Mouse (Mus musculus) layer of hippocampus, postnatal 14 days (tissue): Measurements from ENCODE around the gene Olfr548-ps1. TPM values are rescaled to one million over a fixed set of nuclear protein-coding genes. Genes with fewer than 3 reads are reported as not detected.
"Not testable (repeated sequence)": the region's sequence is repeated elsewhere in the genome, so short reads cannot be mapped to it uniquely, and the experiment has no call there.

Source experiments
- DNase-seq, 2 experiments: peaks; one replicate each; pipeline ENCODE4 v3.0.0; 2021 to 2022; ENCODE audit warnings: low spot score in 2 of 2, mixed read lengths in 1 of 2
- long read RNA-seq, 2 experiments: library from polyadenylated mRNA; stranded (forward); transcript quantifications; one replicate each; pipeline ENCODE4 v2.0.0; 2021
- total RNA-seq, 2 experiments: library from RNA; stranded (reverse); gene quantifications; 2 replicates each; pipeline ENCODE4 v1.2.3; 2021

Gene Olfr548-ps1
- total RNA-seq: not detected
- long read RNA-seq, experiment 1: 0 reads
- long read RNA-seq, experiment 2: 0 reads

DNA sequence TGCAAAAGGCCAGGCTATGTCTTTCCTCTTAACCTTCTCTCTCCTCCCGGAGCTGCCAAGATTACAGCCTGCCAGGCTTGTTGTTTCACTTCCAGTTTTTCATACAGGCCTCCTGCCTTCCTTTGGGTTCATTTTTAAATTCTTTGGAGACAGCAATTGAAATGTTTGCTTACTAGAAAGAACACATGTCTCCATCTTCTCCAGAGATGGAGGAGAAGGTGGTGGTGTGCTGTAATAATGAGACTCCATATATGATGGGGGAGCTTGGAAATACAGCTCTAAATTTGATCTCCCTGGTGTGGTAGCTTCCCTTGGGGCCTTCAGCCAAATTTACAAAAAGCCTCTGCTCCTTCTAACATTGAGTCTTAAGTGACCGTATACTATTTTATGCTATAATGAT lies at the start of gene Olfr548-ps1:
Gene Olfr548-ps1, plus strand, starts transcription at position 301 of the 400 bp plus-strand sequence.
- no peak for DNase-seq

DNA sequence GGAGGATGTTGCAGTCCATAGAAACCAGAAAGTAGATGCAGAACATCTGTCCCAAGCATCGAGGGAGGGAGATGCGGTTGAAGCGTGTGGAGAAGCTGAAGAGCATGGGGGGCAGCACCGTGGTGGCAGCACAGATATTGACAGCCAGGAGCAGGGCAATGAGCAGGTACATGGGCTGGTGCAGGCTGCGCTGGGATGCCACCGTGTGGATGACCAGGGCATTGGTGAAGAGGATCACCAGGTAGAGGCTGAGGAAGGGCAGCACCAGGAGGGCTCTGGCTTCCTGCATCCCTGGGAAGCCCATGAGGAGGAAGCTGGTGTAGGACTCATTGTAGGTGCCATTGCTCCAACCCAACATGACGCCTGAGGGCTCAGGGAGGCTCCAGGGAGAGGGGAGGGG lies 46.3 kb upstream of the Olfr548-ps1 start:
- DNase-seq: not testable (repeated sequence)

DNA sequence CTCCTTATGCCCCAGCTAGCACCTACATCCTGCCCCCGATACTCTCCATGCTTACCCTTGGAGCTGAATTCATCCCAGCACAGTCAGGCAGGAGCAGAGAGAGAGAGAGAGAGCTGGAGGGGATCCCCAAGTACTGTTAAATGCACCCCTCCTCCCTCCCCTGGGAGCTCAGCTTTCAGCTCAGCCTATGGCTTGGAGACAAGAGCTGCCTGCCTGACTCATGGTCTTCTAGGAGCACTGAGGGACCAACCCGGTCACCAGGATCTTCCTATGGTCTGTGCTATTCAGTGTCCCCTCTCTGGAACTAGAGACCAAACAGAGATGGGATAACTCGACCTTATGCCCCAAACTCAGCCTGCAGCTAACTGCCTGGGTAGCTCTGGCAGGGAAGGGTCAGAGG lies 41.2 kb upstream of the Olfr548-ps1 start, which contains the start of gene Olfr545:
Gene Olfr545, minus strand, starts transcription at position 101 of the 400 bp plus-strand sequence.
- no peak for DNase-seq

DNA sequence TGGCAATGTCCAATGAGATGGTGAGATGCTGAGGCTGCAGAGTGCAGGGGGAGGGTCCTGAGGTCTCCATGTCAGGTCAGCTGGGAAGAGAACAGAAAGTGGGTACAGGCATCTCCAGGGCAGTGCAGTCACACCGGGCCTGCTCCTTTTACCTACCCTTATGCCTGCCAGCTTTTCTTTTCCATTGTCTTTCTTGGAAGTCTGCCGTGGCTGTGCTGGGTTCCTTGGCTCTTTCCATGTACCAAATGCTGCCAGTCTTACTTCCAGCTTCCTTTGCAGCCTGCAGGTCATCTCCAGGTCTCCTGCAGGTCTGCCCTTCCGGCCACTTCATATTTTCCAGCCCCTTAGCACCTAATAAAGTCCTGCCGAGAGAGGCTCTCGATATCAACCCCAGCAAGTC lies 38.7 kb upstream of the Olfr548-ps1 start:
- no peak for DNase-seq

DNA sequence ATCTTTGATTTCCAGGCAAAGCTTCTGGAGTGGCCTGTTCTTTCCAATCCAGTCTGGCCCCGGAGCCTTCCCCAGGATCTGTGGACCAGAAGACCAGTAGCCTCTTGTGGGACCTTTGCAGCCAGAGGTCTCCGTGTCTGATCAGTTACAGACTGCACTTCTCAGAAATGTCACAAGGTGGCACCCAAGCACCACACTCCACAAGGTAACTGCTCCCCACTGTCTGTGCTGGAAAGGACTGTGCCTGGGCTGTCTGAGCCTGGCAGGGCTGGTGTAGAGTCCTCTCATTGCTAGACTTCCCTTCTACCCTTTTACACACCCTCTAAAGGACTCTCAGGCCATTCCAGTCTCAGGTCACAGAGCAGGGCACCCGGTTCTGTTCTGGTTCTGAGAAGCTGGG lies 33.8 kb upstream of the Olfr548-ps1 start:
- DNase-seq: peak; percentile 81 to 84

DNA sequence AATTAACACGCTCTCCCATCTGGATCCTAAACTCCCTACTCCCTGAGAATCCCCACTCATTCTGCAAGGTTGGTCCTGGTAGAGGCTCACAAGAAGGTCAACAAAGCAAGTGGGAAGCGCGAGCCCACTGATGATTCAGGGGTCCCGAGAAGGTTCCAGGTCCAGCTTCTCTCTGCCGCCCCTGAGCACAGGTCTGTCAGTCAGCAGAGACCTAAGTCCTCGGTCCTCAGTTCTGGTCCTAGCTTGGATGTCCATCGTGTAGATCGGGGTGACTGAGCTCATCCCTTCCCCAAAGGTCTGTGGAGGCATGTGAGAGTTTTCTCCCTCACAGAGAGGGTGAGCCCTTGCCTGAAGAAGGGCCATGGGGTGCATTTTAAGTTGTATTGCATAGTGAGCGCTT lies 32.6 kb upstream of the Olfr548-ps1 start:
- no peak for DNase-seq

DNA sequence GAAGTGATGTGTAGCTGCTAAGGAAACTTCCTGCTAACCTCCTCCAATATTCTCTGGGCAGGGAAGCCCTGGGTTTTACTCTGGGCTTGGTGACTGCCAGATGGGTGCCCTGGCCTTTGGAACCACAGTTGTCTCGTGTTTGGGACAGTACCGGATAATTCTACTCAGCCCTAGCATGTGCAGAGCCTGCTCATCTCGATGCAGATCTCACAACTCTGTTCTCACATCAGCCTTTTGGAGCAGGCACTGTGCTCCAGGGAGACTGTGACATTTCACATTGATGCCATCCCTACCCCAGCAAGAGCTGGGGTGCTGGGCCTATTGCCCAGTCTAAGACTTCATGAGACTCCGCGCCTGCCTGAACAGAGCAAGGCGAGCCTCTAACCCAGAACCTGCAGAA lies 32.0 kb upstream of the Olfr548-ps1 start:
- no peak for DNase-seq

DNA sequence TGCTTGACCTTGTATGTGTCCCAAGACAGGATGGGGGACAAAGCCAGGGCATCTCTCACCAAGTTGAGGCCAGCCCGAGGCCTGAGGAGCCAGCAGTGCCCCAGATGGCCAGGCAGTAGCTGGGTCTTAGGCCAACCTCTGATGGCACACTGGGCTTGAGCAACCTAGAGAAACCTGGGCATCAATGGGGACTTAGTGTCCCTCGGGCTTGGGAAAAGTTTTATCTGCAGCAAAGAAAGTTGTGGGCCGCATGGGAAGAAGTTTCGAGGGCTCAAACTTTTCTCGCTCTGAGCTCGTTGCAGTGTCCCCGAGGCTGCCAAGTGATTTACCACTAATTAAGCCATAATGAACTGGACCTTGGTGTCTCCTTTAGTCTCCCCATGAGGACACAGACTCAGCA lies 31.0 kb upstream of the Olfr548-ps1 start:
- no peak for DNase-seq

DNA sequence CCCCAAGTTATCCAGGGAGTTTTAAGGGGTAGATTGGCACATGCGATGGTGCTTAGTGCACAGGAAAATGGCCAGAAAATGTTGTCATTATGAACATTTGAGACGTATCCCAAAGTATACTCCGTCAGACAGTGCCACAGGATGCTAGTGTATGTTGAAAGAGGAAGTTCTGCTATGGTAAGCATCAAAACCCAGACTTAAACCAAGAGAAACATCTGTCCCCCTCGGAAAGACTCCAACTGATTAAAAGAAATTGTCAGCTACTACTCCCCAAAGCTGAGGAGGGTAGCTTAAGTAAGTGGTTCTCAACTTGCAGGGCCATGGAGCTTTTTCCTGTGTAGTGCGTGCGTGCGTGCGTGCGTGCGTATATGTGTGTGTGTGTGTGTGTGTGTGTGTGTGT lies 28.8 kb upstream of the Olfr548-ps1 start:
- no peak for DNase-seq

DNA sequence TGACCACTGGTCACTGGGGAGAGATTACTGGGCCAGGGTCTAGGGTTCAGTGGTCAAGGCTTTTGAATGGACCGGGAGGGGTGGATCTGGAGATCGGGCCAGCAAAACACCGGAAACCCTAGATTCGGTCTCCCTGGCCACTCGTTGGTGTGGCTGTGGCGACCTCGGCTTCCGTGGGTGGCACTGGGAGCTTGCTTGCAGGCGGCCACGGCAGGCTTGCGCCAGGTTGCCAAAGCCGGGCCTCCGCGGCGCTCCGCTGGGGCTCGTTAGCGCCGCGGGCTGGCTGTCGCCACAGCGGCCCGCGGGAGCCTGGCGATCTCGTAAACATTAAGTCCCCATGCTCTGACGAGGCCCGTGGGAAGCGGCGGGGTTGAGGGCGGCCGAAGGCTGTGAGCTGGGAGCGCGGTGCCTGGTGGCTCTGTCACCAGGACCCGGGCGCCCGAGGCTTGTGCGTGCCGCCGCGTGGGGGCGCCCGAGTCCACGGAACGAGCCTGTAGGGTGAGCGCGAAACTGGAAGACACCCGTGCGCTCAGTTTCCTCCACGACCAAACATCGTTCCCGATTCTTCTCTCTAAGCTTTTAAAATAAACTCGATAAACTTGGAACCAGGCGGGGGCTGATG lies 27.8 kb upstream of the Olfr548-ps1 start:
- peak; percentile 84 to 85 for DNase-seq

DNA sequence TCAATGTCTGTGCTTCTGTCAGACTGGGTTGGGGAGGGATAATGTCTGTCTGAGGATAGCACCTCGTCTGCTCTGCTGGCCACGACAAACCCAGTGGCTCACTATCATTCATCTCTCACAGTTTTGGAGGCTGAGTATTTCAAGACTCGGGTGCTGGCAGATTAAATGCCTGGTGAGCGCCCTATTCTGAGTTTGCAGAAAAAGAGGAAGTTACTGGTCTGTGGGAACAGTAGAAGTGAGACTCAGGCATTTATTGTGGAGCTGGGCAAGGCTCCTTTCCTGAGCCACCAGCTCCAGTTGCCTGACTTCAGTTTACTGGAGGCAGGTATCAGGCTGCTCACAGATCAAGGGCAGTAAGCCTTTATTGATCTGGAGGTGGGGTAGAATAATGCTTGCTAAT lies 26.6 kb upstream of the Olfr548-ps1 start:
- DNase-seq: no peak

DNA sequence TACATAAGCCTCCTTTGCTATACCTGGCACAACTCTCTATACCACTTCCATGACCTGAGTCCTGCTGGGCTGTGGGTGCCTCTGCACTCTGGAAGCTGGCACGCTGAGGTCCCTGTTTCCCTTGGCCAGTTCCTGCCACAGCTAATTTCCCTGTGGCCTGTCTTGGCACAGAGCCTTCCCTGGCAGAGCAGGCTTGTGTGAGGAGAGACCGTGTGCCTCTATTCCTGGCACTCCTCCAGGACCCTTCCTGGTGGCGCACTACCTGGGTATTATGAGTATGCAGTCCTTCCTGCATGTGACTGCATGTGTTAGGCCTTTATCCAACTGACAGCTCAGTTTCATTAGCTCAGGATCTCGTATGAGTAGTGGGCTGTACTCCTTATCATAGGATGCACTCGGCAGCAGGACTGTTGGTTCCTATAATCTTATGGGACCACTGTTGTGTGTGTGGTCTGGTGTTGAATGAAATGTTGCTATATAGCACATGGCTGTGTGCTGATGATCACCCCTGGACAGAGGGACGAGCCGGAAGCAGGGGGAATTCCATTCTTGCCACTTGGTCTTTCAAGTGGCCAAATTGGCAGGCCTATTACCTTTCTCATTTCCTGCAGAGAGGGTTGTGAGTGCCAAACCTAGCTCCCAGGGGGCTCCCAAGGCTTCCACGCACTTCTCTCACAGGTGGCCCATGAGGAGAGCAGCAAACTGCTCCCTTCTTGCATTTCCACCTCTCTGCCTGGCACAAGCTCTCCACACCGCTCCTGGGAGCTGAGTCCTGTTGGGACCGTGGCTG lies 24.2 kb upstream of the Olfr548-ps1 start:
- DNase-seq: peak in 1 of 2 experiments; percentile 18

DNA sequence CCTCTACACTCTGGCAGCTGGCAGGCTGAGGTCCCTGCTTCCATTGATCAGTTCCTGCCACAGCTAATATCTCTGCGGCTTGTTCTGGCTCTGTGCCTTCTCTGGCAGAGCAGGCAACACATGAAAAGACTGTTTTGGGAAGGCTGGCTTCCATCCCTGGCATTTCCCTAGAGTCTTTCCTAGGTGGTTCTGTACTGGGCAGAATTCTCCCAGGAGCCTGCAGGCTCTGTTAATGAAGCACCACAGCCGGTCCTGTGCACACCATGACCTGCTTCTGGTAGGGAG lies 23.7 kb upstream of the Olfr548-ps1 start:
- DNase-seq: peak; percentile 26 to 75

DNA sequence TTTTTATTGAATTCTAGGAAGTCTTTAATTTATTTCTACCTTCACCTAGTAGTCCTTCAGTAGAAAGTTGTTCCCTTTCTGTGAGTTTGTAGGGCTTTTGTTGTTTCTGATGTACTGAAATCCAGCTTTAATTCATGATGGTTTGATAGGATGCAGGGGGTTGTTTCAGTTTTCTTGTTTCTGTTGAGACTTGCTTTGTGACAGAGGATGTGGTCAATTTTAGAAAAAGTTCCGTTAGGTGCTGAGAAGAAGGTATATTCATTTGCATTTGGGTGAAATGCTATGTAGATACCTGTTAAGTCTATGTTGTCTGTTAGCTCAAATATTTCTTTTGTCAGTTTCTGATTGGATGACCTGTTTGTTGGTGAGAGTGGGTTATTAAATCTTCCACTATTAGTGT lies 11.6 kb upstream of the Olfr548-ps1 start:
- DNase-seq: no peak

DNA sequence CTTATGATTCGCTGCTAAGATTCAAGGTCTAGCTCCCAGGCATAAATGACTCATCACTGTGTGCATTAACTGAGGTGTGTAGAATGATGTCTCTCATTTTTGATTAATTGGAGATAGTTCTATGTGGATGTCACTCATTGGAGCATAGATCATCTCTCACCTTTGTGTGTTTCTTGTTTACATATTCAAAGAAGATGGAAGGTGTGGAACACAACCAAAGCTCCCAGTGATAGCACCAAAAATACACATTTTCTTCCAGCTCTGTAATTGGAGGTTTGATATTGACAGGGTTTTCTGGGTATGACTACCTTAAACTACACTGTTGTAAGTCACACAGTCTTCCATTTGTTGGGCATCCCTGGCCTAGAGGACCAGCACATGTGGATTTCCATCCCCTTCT lies 6.2 kb upstream of the Olfr548-ps1 start, which contains the start of gene Olfr547:
Gene Olfr547, plus strand, starts transcription at position 301 of the 400 bp plus-strand sequence.
- no peak for DNase-seq

DNA sequence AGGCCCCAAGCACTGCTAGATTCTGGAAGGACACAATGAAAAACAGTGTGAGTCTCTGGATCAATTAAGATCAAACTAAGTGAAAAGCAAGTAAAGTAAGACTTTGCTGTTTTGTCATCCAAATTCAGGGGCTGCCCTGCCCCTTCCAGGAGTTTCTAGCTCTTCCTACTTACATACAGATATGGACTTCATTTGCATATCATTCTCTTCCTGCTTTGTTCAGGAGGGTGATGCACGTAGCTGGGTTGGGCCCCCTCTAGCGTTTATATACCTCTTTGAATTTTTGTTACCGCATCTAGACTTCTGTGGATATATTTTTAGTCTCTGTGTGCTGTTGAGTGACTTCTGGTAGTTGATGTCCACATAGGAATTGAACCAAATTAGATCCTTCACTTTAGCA lies 555 bp downstream of the Olfr548-ps1 start:
- DNase-seq: no peak

DNA sequence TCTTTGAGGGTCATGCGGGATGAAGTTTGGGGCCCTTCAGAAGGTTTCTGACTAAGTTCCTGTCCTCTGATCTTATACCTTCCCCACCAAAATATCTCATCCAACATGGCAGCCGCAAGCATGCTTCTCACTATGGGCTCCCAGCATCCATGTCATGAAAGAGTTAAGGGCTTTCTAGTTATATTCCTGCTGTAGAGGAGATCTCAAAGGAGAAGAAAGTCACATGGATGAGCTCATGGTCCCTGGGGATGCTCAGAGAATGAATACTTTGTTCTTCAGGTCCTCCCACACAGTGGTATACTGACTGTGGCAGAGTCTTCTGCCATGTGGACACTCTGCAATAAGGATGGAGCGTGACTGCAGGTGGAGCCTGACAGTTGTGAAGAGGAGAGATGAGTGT lies 8.9 kb downstream of the Olfr548-ps1 start, which contains the start of gene Olfr549:
Gene Olfr549, plus strand, starts transcription at position 301 of the 400 bp plus-strand sequence.
- no peak for DNase-seq

DNA sequence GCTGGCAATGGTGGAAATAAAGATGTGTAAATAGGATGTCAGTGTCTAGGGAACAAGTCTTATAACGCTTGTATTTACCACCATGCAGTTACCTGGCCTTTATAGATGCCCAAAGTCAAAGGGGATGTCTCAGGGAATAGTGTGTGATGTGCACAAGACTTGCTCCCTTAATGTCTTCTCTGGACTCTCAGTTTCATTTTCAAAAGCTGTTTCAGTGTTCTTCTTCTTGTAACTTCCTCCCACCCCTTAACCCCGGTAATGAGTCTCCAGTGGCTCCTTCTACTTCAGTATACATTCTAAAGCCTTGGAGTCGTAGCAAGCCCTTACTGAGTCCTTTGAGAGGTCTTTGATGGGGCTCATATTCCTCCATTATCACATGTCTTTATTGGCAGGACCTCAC lies 12.6 kb downstream of the Olfr548-ps1 start:
- DNase-seq: no peak

DNA sequence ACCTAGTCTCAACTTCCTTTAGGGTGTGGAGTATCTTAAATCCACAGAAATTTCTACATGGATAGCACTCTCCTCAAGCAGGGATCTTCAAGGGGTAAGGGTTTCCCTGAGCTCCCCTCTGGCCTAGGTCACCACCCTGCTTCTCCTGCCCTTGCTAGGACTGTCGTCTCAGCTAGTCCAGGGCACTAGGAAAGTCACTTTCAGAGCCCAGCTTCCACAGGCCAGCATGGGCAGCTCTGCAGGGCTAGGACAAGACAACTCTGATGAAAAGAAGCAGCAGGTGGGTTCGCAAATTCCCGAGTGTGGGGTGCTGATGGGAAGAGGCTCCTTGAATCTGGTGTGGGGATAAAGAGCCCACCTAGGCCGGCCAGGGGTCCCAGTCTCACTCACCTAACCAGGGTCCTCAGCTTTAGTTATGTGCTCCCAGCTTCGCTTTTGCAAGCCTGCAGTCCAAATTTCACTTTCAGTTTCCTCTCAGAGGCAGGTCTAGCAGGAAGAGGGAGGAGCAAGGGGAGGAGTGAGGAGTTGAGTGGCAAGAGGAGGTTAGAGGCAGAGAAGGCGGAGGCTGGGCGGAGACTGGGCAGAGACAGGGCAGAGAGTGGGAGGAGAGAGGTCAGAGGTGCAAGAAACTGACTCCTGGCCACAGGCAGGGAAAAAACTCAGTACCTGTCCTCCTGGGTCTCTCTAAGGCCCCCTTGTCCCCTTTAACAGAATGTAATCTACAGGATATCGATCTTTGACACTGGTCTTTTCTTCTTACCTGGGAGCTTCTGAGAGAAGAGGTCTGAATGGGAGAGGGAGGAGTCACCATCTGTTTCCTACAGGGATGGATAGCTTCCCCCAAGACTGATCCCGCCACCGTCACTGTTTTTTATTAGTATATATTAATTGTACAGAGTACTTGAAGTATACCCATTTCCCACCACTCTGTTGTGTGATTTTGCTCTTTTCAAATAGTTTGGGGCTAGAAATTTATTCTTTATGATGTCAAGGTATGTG lies 24.6 kb downstream of the Olfr548-ps1 start, which contains the start of gene Trim21:
Gene Trim21, minus strand, starts transcription at position 488 of the 999 bp plus-strand sequence.
- peak in 1 of 2 experiments; percentile 55 for DNase-seq

DNA sequence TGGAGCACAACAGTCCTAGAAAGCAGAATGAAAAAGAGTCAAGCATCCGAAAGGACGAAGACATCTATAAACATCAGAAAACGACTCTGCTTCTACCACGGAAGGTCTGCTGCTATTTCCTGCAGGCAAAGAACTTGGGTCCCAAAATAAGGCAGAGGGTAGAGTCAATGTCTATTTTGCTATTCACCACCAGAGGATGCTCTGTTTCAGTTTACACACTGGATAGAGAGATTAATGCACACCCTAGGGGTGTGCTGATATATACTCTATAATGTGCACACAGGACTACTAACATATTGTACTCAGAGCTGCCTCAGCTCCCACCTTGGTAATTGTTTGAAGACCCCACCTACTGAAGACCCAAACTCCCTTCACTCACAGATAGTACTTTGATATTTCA lies 25.5 kb downstream of the Olfr548-ps1 start:
- DNase-seq: no peak

DNA sequence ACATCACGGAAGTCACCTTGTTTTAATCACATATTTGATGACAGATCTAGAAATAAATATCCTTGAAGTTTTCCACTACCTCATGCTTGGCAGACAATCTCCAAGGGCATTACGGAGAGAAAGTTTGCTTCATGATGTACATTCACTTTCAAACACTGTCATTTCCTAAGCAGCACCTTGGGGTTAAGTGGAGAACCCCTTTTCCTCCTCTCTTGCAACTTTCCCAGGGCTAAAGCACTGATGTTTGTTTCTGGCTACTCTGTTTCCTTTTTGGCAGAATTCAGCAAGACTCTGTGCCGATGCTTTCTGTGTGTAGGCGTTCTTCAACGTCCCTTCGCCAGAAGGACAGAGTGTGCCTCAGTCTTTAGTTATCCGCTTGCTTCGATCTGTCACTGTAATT lies 30.4 kb downstream of the Olfr548-ps1 start, which contains the start of gene Olfr550:
Gene Olfr550, plus strand, starts transcription at position 301 of the 400 bp plus-strand sequence.
- no peak for DNase-seq
